Mouse (Mus musculus): ENCODE data around the gene Oasl2.

GRCm38 (mm10) chr5:114921551-114922365, 25.0 kb downstream of the Oasl2 start:
- no peak for TF ChIP-seq POLR2A (IDR thresholded peaks at IDR 0.05; ENCODE audit: low read depth, low read length)
- peak; percentile 53; the same call in 1 of the 2 replicates for TF ChIP-seq CTCF (IDR thresholded peaks at IDR 0.05; ENCODE audit: extremely low read depth, insufficient read length, insufficient replicate concordance, low read depth, low read length)

Data from small intestine, adult 2 months (tissue).